In genomic region chr12:44859454-44859853, GRCm38 (mm10) we compare ENCODE assay signal across 18 mouse cellular contexts.
DNase-seq lines count a peak whose midpoint lies in the region; ATAC-seq and TF ChIP-seq lines count a peak whose summit lies in the region.
"Had no signal": no experiment of that assay in that cellular context is flagged by ENCODE, and none has a peak within 500 bp of the region (broad histone marks: within the 10 kb centered on the region; RNA-seq: fewer than 3 reads in every experiment).

No protein-coding gene starts in this region.

- in situ Hi-C loops in Patski (cut with MboI; ENCODE audit: low pct_unique_long_range_greater_than_20kb), result no loop called here

- POLR2A ChIA-PET in Patski (lab: Charles Lee), result no interaction called here

- CTCF ChIA-PET in Patski (lab: Charles Lee), result interaction anchor here (1.6 kb wide), 1 partner anchor 11 kb away, joined by 5 read pairs; no protein-coding TSS in a partner anchor

- H3K27ac ChIP-seq in heart, adult 2 months, result peak overlapping the region; percentile 70
- no peak overlapping the region for H3K27ac ChIP-seq in heart, embryonic 10.5 days
- no peak overlapping the region for H3K27ac ChIP-seq in forebrain, embryonic 14.5 days (ENCODE audit: low read depth, low read length)
- H3K27ac ChIP-seq: kidney, postnatal 0 days; limb, embryonic 13.5 days; midbrain, embryonic 12.5 days; neural tube, embryonic 12.5 days had no signal

- intact Hi-C loops in heart, adult 2 months (cut with DNase I), result loop anchor here (5.0 kb wide), 2 partner anchors 48 to 153 kb away; no protein-coding TSS in a partner anchor
- intact Hi-C loops in heart, postnatal 14 days (cut with DNase I), result loop anchor here (2.0 kb wide), 1 partner anchor 69 kb away; no protein-coding TSS in a partner anchor

- H3K9ac ChIP-seq in heart, adult 2 months (ENCODE audit: low read depth, low read length), result no peak overlapping the region
- H3K9ac ChIP-seq in forebrain, embryonic 14.5 days (ENCODE audit: low read length), result no peak overlapping the region
- H3K9ac ChIP-seq: forebrain, postnatal 0 days; limb, embryonic 13.5 days; lung, embryonic 14.5 days; midbrain, embryonic 12.5 days; neural tube, embryonic 12.5 days had no signal

- no peak for TF ChIP-seq CTCF in heart, adult 2 months (IDR thresholded peaks at IDR 0.05)
- TF ChIP-seq CTCF in Patski (IDR thresholded peaks at IDR 0.05), result no peak

- no peak overlapping the region for H3K4me2 ChIP-seq in forebrain, embryonic 14.5 days (ENCODE audit: low read length)
- H3K4me2 ChIP-seq: limb, embryonic 13.5 days; lung, embryonic 14.5 days; midbrain, embryonic 12.5 days; neural tube, embryonic 12.5 days had no signal

- peak; percentile 37 to 65 for DNase-seq in heart, adult 2 months
- no peak for DNase-seq in heart, embryonic 10.5 days (ENCODE audit: low spot score)
- DNase-seq in Muller cell, postnatal 12 days (ENCODE audit: inconsistent ontology term), result peak; percentile 77
- peak; percentile 35 for DNase-seq in Patski (ENCODE audit: low read depth, low spot score)
- DNase-seq in heart, postnatal 14 days, result peak; percentile 28 to 36
- DNase-seq in cerebellum, adult 9-10 months, result no peak
- no peak for DNase-seq in forebrain, embryonic 14.5 days (ENCODE audit: low spot score)
- DNase-seq: adrenal gland, adult 8-10 months; cerebellum, postnatal 10 days; forebrain, postnatal 0 days; lung, embryonic 14.5 days; thymus, postnatal 36 days had no signal

- 0 out of 2 replicates have a peak, but pooled peaks have one; percentile 62 for TF ChIP-seq EP300 in heart, adult 2 months (IDR thresholded peaks at IDR 0.05; ENCODE audit: insufficient read depth, low read depth, low read length)

- WGBS in heart, adult 2 months, result 24% methylated on average over 5 of the region's 5 CpGs
- 60% methylated on average over 5 of the region's 5 CpGs for WGBS in heart, embryonic 10.5 days
- 54% methylated on average over 5 of the region's 5 CpGs for WGBS in forebrain, embryonic 14.5 days

- no peaks in the 10 kb centered on the region for H3K27me3 ChIP-seq in heart, adult 2 months (ENCODE audit: control insufficient read depth, insufficient read depth, low read length)
- no peaks in the 10 kb centered on the region for H3K27me3 ChIP-seq in heart, embryonic 10.5 days (ENCODE audit: insufficient read depth, poor library complexity, severe bottlenecking)
- H3K27me3 ChIP-seq in Patski, result no peaks in the 10 kb centered on the region
- H3K27me3 ChIP-seq in forebrain, embryonic 14.5 days (replicated peaks; ENCODE audit: control insufficient read depth, insufficient read depth, low read length), result no peaks in the 10 kb centered on the region
- H3K27me3 ChIP-seq: limb, embryonic 13.5 days; midbrain, embryonic 12.5 days; neural tube, embryonic 12.5 days had no signal

- H3K4me1 ChIP-seq in heart, adult 2 months (ENCODE audit: control insufficient read depth, insufficient read depth, low read length), result peaks cover 12% of the 10 kb centered on the region
- peaks cover 19% of the 10 kb centered on the region; the same call in 1 of the 2 replicates for H3K4me1 ChIP-seq in heart, embryonic 10.5 days
- H3K4me1 ChIP-seq in forebrain, embryonic 14.5 days (ENCODE audit: control insufficient read depth, insufficient read depth, low read length), result peaks cover 3% of the 10 kb centered on the region; the same call in 1 of the 2 replicates

- peak; percentile 35; the same call in 1 of the 2 replicates for TF ChIP-seq POLR2A in heart, adult 2 months (IDR thresholded peaks at IDR 0.05; ENCODE audit: insufficient read depth, low read depth, low read length)

- ATAC-seq in Patski, result peak; percentile 51
- ATAC-seq in forebrain, embryonic 14.5 days, result no peak
- ATAC-seq: forebrain, postnatal 0 days; hindbrain, embryonic 16.5 days; intestine, postnatal 0 days had no signal

- H3K4me3 ChIP-seq in heart, adult 2 months, result no peak overlapping the region
- H3K4me3 ChIP-seq in heart, embryonic 10.5 days, result no peak overlapping the region
- H3K4me3 ChIP-seq in forebrain, embryonic 14.5 days (ENCODE audit: low read depth, low read length), result no peak overlapping the region
- H3K4me3 ChIP-seq: limb, embryonic 13.5 days; midbrain, embryonic 12.5 days; neural tube, embryonic 12.5 days had no signal

- no peaks in the 10 kb centered on the region for H3K9me3 ChIP-seq in heart, embryonic 10.5 days
- H3K9me3 ChIP-seq in forebrain, embryonic 14.5 days (replicated peaks; ENCODE audit: control insufficient read depth, low read length), result no peaks in the 10 kb centered on the region
- H3K9me3 ChIP-seq: limb, embryonic 13.5 days; midbrain, embryonic 12.5 days; neural tube, embryonic 12.5 days had no signal

- peaks cover 15% of the 10 kb centered on the region for H3K36me3 ChIP-seq in heart, adult 2 months (ENCODE audit: control insufficient read depth, insufficient read depth, low read length)
- no peaks in the 10 kb centered on the region for H3K36me3 ChIP-seq in heart, embryonic 10.5 days
- H3K36me3 ChIP-seq in forebrain, embryonic 14.5 days (ENCODE audit: control insufficient read depth, insufficient read depth, low read length), result no peaks in the 10 kb centered on the region
- H3K36me3 ChIP-seq: limb, embryonic 13.5 days; midbrain, embryonic 12.5 days; neural tube, embryonic 12.5 days had no signal

- no peaks in the 10 kb centered on the region for H3K79me2 ChIP-seq in heart, adult 2 months (replicated peaks; ENCODE audit: control insufficient read depth, insufficient read depth, low read length)

Comparison
In these comparisons a context has a peak if more than half of its experiments do, and no peak if none do; other contexts are left out.
1. DNase-seq: peak in heart, adult 2 months (2 of 2), Muller cell, postnatal 12 days (single experiment), Patski (single experiment) and heart, postnatal 14 days (2 of 2); none in heart, embryonic 10.5 days (single experiment), cerebellum, adult 9-10 months (single experiment) and forebrain, embryonic 14.5 days (single experiment).